Mouse (Mus musculus): ENCODE measurements around the gene 1700029J07Rik.

1700029J07Rik gene

GRCm38 (mm10) chr8:45905591-45906250 lies 69.3 kb downstream of the 1700029J07Rik start:
- Histone ChIP-seq H3K36me3 (ENCODE audit: insufficient read depth, low read length) (no peaks in the 10 kb centered on the region), H3K27me3 (ENCODE audit: insufficient read depth, low read length) (peaks cover 6% of the 10 kb centered on the region; the same call in 1 of the 2 replicates), H3K9me3 (ENCODE audit: low read length) (no peaks in the 10 kb centered on the region), H3K4me3 (replicated peaks; ENCODE audit: low read length) (no peak overlapping the region), H3K4me1 (replicated peaks; ENCODE audit: low read depth, low read length) (no peaks in the 10 kb centered on the region)
- TF ChIP-seq CTCF (conservative IDR thresholded peaks at IDR 0.05; ENCODE audit: low read length) = no peak
- no peak for TF ChIP-seq POU5F1 (IDR thresholded peaks at IDR 0.05; ENCODE audit: borderline replicate concordance, low read length)

DNA sequence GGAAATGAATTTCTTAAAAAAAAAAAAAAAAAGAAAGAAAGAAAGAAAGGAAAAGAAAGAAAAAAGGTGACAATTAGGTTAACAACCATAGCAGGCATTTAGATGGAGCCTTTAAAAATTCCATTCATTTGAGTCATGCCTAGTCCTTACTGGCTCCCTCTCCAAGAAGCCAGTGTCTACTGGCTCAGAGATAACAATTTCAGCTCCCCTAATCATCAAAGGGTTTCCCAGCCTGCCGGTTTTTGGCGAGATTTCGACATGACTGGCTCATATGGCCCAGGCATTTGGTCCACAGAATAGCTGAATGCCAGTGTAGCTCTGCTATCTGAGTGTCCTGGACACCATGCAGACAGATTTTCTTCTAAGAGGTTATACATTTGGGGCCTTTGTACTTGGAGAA lies 71.4 kb downstream of the 1700029J07Rik start:
- TF ChIP-seq POU5F1 (IDR thresholded peaks at IDR 0.05; ENCODE audit: borderline replicate concordance, low read length) (no peak), CTCF (conservative IDR thresholded peaks at IDR 0.05; ENCODE audit: low read length) (no peak), NANOG (IDR thresholded peaks at IDR 0.05; ENCODE audit: borderline replicate concordance, low read length) (no peak)
- Histone ChIP-seq H3K9me3 (ENCODE audit: low read length) (no peaks in the 10 kb centered on the region), H3K4me3 (replicated peaks; ENCODE audit: low read length) (no peak overlapping the region), H3K36me3 (ENCODE audit: insufficient read depth, low read length) (no peaks in the 10 kb centered on the region), H3K27me3 (ENCODE audit: insufficient read depth, low read length) (no peaks in the 10 kb centered on the region), H3K4me1 (replicated peaks; ENCODE audit: low read depth, low read length) (no peaks in the 10 kb centered on the region)
